15 mouse cellular contexts compared by ENCODE assay signal in the genomic region with DNA sequence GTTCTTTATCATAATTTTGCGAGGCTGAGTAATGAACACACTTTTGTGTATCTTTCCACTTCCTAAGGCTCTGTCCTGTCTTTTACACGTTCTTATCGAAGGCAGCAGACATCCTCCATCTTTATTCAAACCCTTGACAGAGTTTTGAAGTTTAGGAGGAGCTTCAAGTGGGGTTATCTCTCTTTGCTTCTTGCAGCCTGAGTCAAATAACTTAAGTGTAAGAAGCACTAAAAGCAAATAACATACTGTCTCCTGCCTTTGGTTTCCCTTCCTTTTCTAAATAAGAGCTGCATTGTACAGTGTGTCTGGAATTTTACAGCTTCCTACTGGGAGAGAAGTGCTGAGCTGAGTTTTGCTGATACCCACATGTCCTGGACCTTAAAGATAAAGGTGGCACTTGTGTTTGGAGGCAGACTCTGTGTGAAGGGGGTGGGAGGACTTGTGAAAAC.
DNase-seq lines count a peak whose midpoint lies in the region; ATAC-seq lines count a peak whose summit lies in the region.
"Had no signal": no experiment of that assay in that cellular context is flagged by ENCODE, and none has a peak within 500 bp of the region (broad histone marks: within the 10 kb centered on the region; RNA-seq: fewer than 3 reads in every experiment).

No protein-coding gene starts in this region.

- H3K36me3 ChIP-seq in heart, embryonic 13.5 days = no peaks in the 10 kb centered on the region
- H3K36me3 ChIP-seq in liver, embryonic 11.5 days (ENCODE audit: control insufficient read depth, insufficient read depth, low read length) = no peaks in the 10 kb centered on the region

- intact Hi-C loops in heart, postnatal 14 days (cut with DNase I) = no loop called here

- DNase-seq in heart, postnatal 14 days = no peak
- DNase-seq in spleen, postnatal 10 days (ENCODE audit: low spot score in 2 of 2) = peak; percentile 34 to 36
- DNase-seq in spleen, postnatal 14 days (ENCODE audit: low spot score in 2 of 2) = no peak
- DNase-seq in liver, embryonic 11.5 days (ENCODE audit: low spot score) = no peak
- DNase-seq in urinary bladder, postnatal 14 days (ENCODE audit: low spot score) = no peak
- DNase-seq in layer of hippocampus, adult 11-12 months (ENCODE audit: low spot score) = no peak
- no peak for DNase-seq in right cerebral cortex, adult 18-20 months
- DNase-seq: cerebellum, adult 11-12 months; gastrocnemius, postnatal 14 days; kidney, adult 18-20 months; layer of hippocampus, adult 9-11 months; retina, postnatal 1 day had no signal

- peaks cover 13% of the 10 kb centered on the region for H3K4me1 ChIP-seq in heart, embryonic 13.5 days
- peaks cover 9% of the 10 kb centered on the region for H3K4me1 ChIP-seq in liver, embryonic 11.5 days (replicated peaks; ENCODE audit: control insufficient read depth, insufficient read depth, low read length)

- H3K9ac ChIP-seq in heart, embryonic 13.5 days = no peak overlapping the region
- no peak overlapping the region for H3K9ac ChIP-seq in liver, embryonic 11.5 days (ENCODE audit: low read depth, low read length)

- H3K27me3 ChIP-seq in heart, embryonic 13.5 days (replicated peaks) = no peaks in the 10 kb centered on the region
- no peaks in the 10 kb centered on the region for H3K27me3 ChIP-seq in liver, embryonic 11.5 days (replicated peaks; ENCODE audit: control insufficient read depth, insufficient read depth, low read length)

- 6% methylated on average over 3 of the region's 3 CpGs for WGBS in heart, embryonic 13.5 days
- 19% methylated on average over 3 of the region's 3 CpGs for WGBS in liver, embryonic 11.5 days

- peak; percentile 83 for ATAC-seq in heart, embryonic 13.5 days (ENCODE audit: extremely low read depth, insufficient number of reproducible peaks, low FRiP score, low TSS enrichment)
- ATAC-seq in liver, embryonic 11.5 days (replicated peaks; ENCODE audit: low FRiP score) = peak; percentile 98
- ATAC-seq: CD4-positive, CD25-positive, alpha-beta regulatory T cell, adult 4 months had no signal

- H3K9me3 ChIP-seq in heart, embryonic 13.5 days = no peaks in the 10 kb centered on the region
- H3K9me3 ChIP-seq in liver, embryonic 11.5 days (ENCODE audit: control insufficient read depth, low read length) = no peaks in the 10 kb centered on the region

- H3K27ac ChIP-seq in heart, embryonic 13.5 days (replicated peaks) = peak overlapping the region; percentile 62
- H3K27ac ChIP-seq in liver, embryonic 11.5 days (ENCODE audit: low read depth, low read length) = peak overlapping the region; percentile 91

- H3K4me2 ChIP-seq in heart, embryonic 13.5 days = peak overlapping the region; percentile 24; the same call in 1 of the 2 replicates
- H3K4me2 ChIP-seq in liver, embryonic 11.5 days = peak overlapping the region; percentile 43

- no peak overlapping the region for H3K4me3 ChIP-seq in heart, embryonic 13.5 days
- no peak overlapping the region for H3K4me3 ChIP-seq in liver, embryonic 11.5 days (ENCODE audit: low read depth, low read length)
- H3K4me3 ChIP-seq: myocyte had no signal

Comparison
In these comparisons a context has a peak if more than half of its experiments do, and no peak if none do; other contexts are left out.
1. DNase-seq: peak in spleen, postnatal 10 days (2 of 2); none in heart, postnatal 14 days (0 of 2), spleen, postnatal 14 days (0 of 2), liver, embryonic 11.5 days (single experiment), urinary bladder, postnatal 14 days (single experiment), layer of hippocampus, adult 11-12 months (single experiment) and right cerebral cortex, adult 18-20 months (single experiment).